Mouse (Mus musculus) limb, embryonic 11.5 days (tissue): Measurements from ENCODE around the gene Slc38a4. TPM values are rescaled to one million over a fixed set of nuclear protein-coding genes. Genes with fewer than 3 reads are reported as not detected.

Experiments
- ATAC-seq: fragments of 200-750 bp; cut with Nextera tagmentation; 2 replicates; pipeline ENCODE4 v1.8.0; 2017; ENCODE audit warnings: low read depth; ENCODE audit not compliant: insufficient number of reproducible peaks, low FRiP score, low TSS enrichment
- DNase-seq: peaks from one replicate; pipeline ENCODE4 v3.0.0-alpha.2; 2015; ENCODE audit warnings: low spot score
- H3K27ac ChIP-seq: fragments of 300-500 bp; sonication (generic); replicated peaks from 2 replicates; pipeline ENCODE4 v1.5.1; 2014; ENCODE audit warnings: low read depth, mild to moderate bottlenecking, low read length
- H3K27me3 ChIP-seq: fragments of 300-500 bp; sonication (generic); 2 replicates; pipeline ENCODE4 v1.6.1; 2014; ENCODE audit warnings: mild to moderate bottlenecking, low read length, mixed read lengths; ENCODE audit not compliant: control insufficient read depth, insufficient read depth
- H3K36me3 ChIP-seq: fragments of 300-500 bp; sonication (generic); 2 replicates; pipeline ENCODE4 v1.6.1; 2014; ENCODE audit warnings: mild to moderate bottlenecking, low read length, moderate library complexity, mixed read lengths; ENCODE audit not compliant: control insufficient read depth, insufficient read depth
- H3K4me1 ChIP-seq: fragments of 300-500 bp; sonication (generic); 2 replicates; pipeline ENCODE4 v1.6.1; 2014; ENCODE audit warnings: low read length, mixed read lengths; ENCODE audit not compliant: control insufficient read depth, insufficient read depth
- H3K4me2 ChIP-seq: fragments of 300-500 bp; sonication (generic); 2 replicates; pipeline ENCODE4 v1.6.1; 2014; ENCODE audit warnings: low read depth, mild to moderate bottlenecking, moderate library complexity; ENCODE audit not compliant: severe bottlenecking
- H3K4me3 ChIP-seq: fragments of 300-500 bp; sonication (generic); 2 replicates; pipeline ENCODE4 v1.5.1; 2014; ENCODE audit warnings: low read depth, low read length
- H3K9ac ChIP-seq: fragments of 300-500 bp; sonication (generic); 2 replicates; pipeline ENCODE4 v1.6.1; 2014; ENCODE audit warnings: mild to moderate bottlenecking, low read length
- H3K9me3 ChIP-seq: fragments of 300-500 bp; sonication (generic); 2 replicates; pipeline ENCODE4 v1.6.1; 2016; ENCODE audit warnings: low read length; ENCODE audit not compliant: control insufficient read depth
- WGBS: fragments of 180-500 bp; shearing (Covaris S2); extraction: QIAGEN DNeasy Blood & Tissue Kit; methylation state at CpG from one replicate; pipeline ENCODE4 v1.1.7; 2014; 5-methylcytosine and 5-hydroxymethylcytosine counted together
- polyA plus RNA-seq: library from polyadenylated mRNA; unstranded; fragments of >200 nt; fragmentation: Nextera tagmentation; extraction: Ambion mirVana; gene quantifications from 2 replicates; pipeline ENCODE4 v1.2.1, GENCODE M21; 2014

Slc38a4 gene
- 73.8 and 75.6 TPM in 2 replicates for polyA plus RNA-seq

- no peaks in the 10 kb centered on the region for H3K4me1 ChIP-seq
- H3K27ac ChIP-seq = peak within 1 kb of the TSS; percentile 47; the same call in 1 of the 2 replicates
- peak within 1 kb of the TSS; percentile 69 for H3K4me2 ChIP-seq
- 62% methylated on average over 9 of the region's 9 CpGs for WGBS
- ATAC-seq (peak; percentile 76), DNase-seq (peak; percentile 65)
- H3K4me3 ChIP-seq = peak within 1 kb of the TSS; percentile 49
- H3K9me3 ChIP-seq = peaks cover 8% of the 10 kb centered on the region; the same call in 1 of the 2 replicates
- H3K27me3 ChIP-seq = no peaks in the 10 kb centered on the region
- peak within 1 kb of the TSS; percentile 62 for H3K9ac ChIP-seq
- H3K36me3 ChIP-seq = no peaks in the 10 kb centered on the region
Observed at GRCm38 (mm10) chr15:97055794-97056193, at the start of gene Slc38a4. Slc38a4 (minus strand) TSS chr15:97055956.

GRCm38 (mm10) chr15:97104889-97105391 is 49.2 kb upstream of the Slc38a4 start:
- no peaks in the 10 kb centered on the region for H3K27me3 ChIP-seq
- no peaks in the 10 kb centered on the region for H3K36me3 ChIP-seq
- H3K27ac ChIP-seq = no peak overlapping the region
- no peak overlapping the region for H3K9ac ChIP-seq
- H3K4me3 ChIP-seq = no peak overlapping the region
- WGBS = 50% methylated on average over 3 of the region's 3 CpGs
- no peak overlapping the region for H3K4me2 ChIP-seq
- no peaks in the 10 kb centered on the region for H3K9me3 ChIP-seq
- H3K4me1 ChIP-seq = 0 out of 2 replicates have a peak, but pooled peaks cover 2% of the 10 kb centered on the region
- ATAC-seq = no peak
- no peak for DNase-seq

- Histone ChIP-seq H3K9me3 (no peaks in the 10 kb centered on the region), H3K4me1 (0 out of 2 replicates have a peak, but pooled peaks cover 2% of the 10 kb centered on the region), H3K27ac (no peak overlapping the region), H3K4me3 (no peak overlapping the region), H3K9ac (no peak overlapping the region), H3K36me3 (no peaks in the 10 kb centered on the region), H3K27me3 (no peaks in the 10 kb centered on the region), H3K4me2 (no peak overlapping the region)
- WGBS = 89% methylated on average over 3 of the region's 3 CpGs
- ATAC-seq = no peak
- no peak for DNase-seq
Observed at GRCm38 (mm10) chr15:97104048-97104447, 48.3 kb upstream of the Slc38a4 start.

- Histone ChIP-seq H3K4me3 (no peak overlapping the region), H3K27ac (no peak overlapping the region)
- 43% methylated on average over 10 of the region's 10 CpGs for WGBS
Observed at GRCm38 (mm10) chr15:97102811-97103210, 47.1 kb upstream of the Slc38a4 start.

GRCm38 (mm10) chr15:97102181-97102580 is 46.4 kb upstream of the Slc38a4 start:
- DNase-seq = no peak
- H3K4me1 ChIP-seq = 0 out of 2 replicates have a peak, but pooled peaks cover 2% of the 10 kb centered on the region

More at GRCm38 (mm10) chr15:97102811-97103210, 47.1 kb upstream of the Slc38a4 start:
- DNase-seq (no peak), ATAC-seq (no peak)
- Histone ChIP-seq H3K36me3 (no peaks in the 10 kb centered on the region), H3K4me1 (0 out of 2 replicates have a peak, but pooled peaks cover 2% of the 10 kb centered on the region), H3K9me3 (no peaks in the 10 kb centered on the region), H3K9ac (no peak overlapping the region), H3K27me3 (no peaks in the 10 kb centered on the region), H3K4me2 (no peak overlapping the region)

GRCm38 (mm10) chr15:97099101-97099500 is 43.3 kb upstream of the Slc38a4 start:
- WGBS = 96% methylated on average over 10 of the region's 10 CpGs
- 0 out of 2 replicates have a peak, but pooled peaks cover 2% of the 10 kb centered on the region for H3K4me1 ChIP-seq
- H3K27ac ChIP-seq = no peak overlapping the region
- H3K27me3 ChIP-seq = no peaks in the 10 kb centered on the region
- no peak overlapping the region for H3K9ac ChIP-seq
- no peak for DNase-seq
- no peak for ATAC-seq
- H3K9me3 ChIP-seq = no peaks in the 10 kb centered on the region
- no peaks in the 10 kb centered on the region for H3K36me3 ChIP-seq
- H3K4me3 ChIP-seq = no peak overlapping the region
- H3K4me2 ChIP-seq = no peak overlapping the region

More at GRCm38 (mm10) chr15:97102181-97102580, 46.4 kb upstream of the Slc38a4 start:
- no peak for ATAC-seq
- 92% methylated on average over 5 of the region's 5 CpGs for WGBS
- Histone ChIP-seq H3K9ac (no peak overlapping the region), H3K27me3 (no peaks in the 10 kb centered on the region), H3K4me2 (no peak overlapping the region), H3K27ac (no peak overlapping the region), H3K36me3 (no peaks in the 10 kb centered on the region), H3K4me3 (no peak overlapping the region), H3K9me3 (no peaks in the 10 kb centered on the region)

GRCm38 (mm10) chr15:97097548-97097947 is 41.8 kb upstream of the Slc38a4 start:
- no peak overlapping the region for H3K9ac ChIP-seq
- 86% methylated on average over 4 of the region's 4 CpGs for WGBS
- DNase-seq (no peak), ATAC-seq (no peak)
- no peak overlapping the region for H3K4me3 ChIP-seq
- 0 out of 2 replicates have a peak, but pooled peaks cover 2% of the 10 kb centered on the region for H3K4me1 ChIP-seq
- H3K27me3 ChIP-seq = no peaks in the 10 kb centered on the region
- no peaks in the 10 kb centered on the region for H3K9me3 ChIP-seq
- H3K27ac ChIP-seq = no peak overlapping the region
- H3K36me3 ChIP-seq = no peaks in the 10 kb centered on the region
- no peak overlapping the region for H3K4me2 ChIP-seq

GRCm38 (mm10) chr15:97089526-97089925 is 33.8 kb upstream of the Slc38a4 start:
- WGBS = 4% methylated on average over 6 of the region's 6 CpGs
- peak; percentile 68; the same call in 1 of the 2 replicates for ATAC-seq
- Histone ChIP-seq H3K4me3 (no peak overlapping the region), H3K36me3 (no peaks in the 10 kb centered on the region), H3K27me3 (no peaks in the 10 kb centered on the region), H3K4me1 (peaks cover 6% of the 10 kb centered on the region; the same call in 1 of the 2 replicates), H3K4me2 (no peak overlapping the region), H3K9me3 (no peaks in the 10 kb centered on the region), H3K27ac (peak overlapping the region; percentile 77), H3K9ac (peak overlapping the region; percentile 27; the same call in 1 of the 2 replicates)
- DNase-seq = peak; percentile 70
